Comparison of ENCODE assay signal across 14 mouse cellular contexts in genomic region chr16:12608259-12608658, GRCm38 (mm10).
DNase-seq lines count a peak whose midpoint lies in the region; ATAC-seq and TF ChIP-seq lines count a peak whose summit lies in the region.
"Had no signal": no experiment of that assay in that cellular context is flagged by ENCODE, and none has a peak within 500 bp of the region (broad histone marks: within the 10 kb centered on the region; RNA-seq: fewer than 3 reads in every experiment).

No protein-coding gene starts in this region.

- no peaks in the 10 kb centered on the region for H3K4me1 ChIP-seq in neural tube, embryonic 15.5 days
- H3K4me1 ChIP-seq in hindbrain, embryonic 12.5 days: no peaks in the 10 kb centered on the region

- no peak overlapping the region for H3K4me2 ChIP-seq in neural tube, embryonic 15.5 days
- no peak overlapping the region for H3K4me2 ChIP-seq in hindbrain, embryonic 12.5 days (replicated peaks)
- H3K4me2 ChIP-seq: liver, embryonic 11.5 days had no signal

- H3K36me3 ChIP-seq in neural tube, embryonic 15.5 days: no peaks in the 10 kb centered on the region
- H3K36me3 ChIP-seq in hindbrain, embryonic 12.5 days: no peaks in the 10 kb centered on the region

- WGBS in neural tube, embryonic 15.5 days: 66% methylated on average over 6 of the region's 6 CpGs
- 66% methylated on average over 6 of the region's 6 CpGs for WGBS in hindbrain, embryonic 12.5 days

- no peak for TF ChIP-seq CTCF in layer of hippocampus, adult 2 months (conservative IDR thresholded peaks at IDR 0.05)

- no peak overlapping the region for H3K27ac ChIP-seq in neural tube, embryonic 15.5 days (replicated peaks)
- H3K27ac ChIP-seq in layer of hippocampus, adult 2 months: no peak overlapping the region
- H3K27ac ChIP-seq in hindbrain, embryonic 12.5 days: no peak overlapping the region
- H3K27ac ChIP-seq: heart, adult 2 months had no signal

- H3K9me3 ChIP-seq in neural tube, embryonic 15.5 days (replicated peaks): no peaks in the 10 kb centered on the region
- H3K9me3 ChIP-seq in hindbrain, embryonic 12.5 days (replicated peaks): no peaks in the 10 kb centered on the region

- H3K27me3 ChIP-seq in neural tube, embryonic 15.5 days (replicated peaks): no peaks in the 10 kb centered on the region
- no peaks in the 10 kb centered on the region for H3K27me3 ChIP-seq in hindbrain, embryonic 12.5 days

- ATAC-seq in neural tube, embryonic 15.5 days (ENCODE audit: low FRiP score): no peak
- no peak for ATAC-seq in hindbrain, embryonic 12.5 days (ENCODE audit: low FRiP score)
- ATAC-seq: CD4-positive, CD25-positive, alpha-beta regulatory T cell, adult 4 months had no signal

- H3K4me3 ChIP-seq in neural tube, embryonic 15.5 days (replicated peaks): no peak overlapping the region
- H3K4me3 ChIP-seq in layer of hippocampus, adult 2 months: no peak overlapping the region
- no peak overlapping the region for H3K4me3 ChIP-seq in hindbrain, embryonic 12.5 days
- H3K4me3 ChIP-seq: heart, adult 2 months had no signal

- H3K9ac ChIP-seq in neural tube, embryonic 15.5 days (replicated peaks): no peak overlapping the region
- H3K9ac ChIP-seq in hindbrain, embryonic 12.5 days: no peak overlapping the region

- peak; percentile 17 for DNase-seq in kidney, adult 9 months
- no peak for DNase-seq in kidney, adult 11 months
- DNase-seq in neural tube, embryonic 10.5 days (ENCODE audit: extremely low spot score, low spot score): peak; percentile 15
- DNase-seq in embryo, embryonic 9.5 days (ENCODE audit: extremely low spot score): peak; percentile 37
- DNase-seq in spleen, adult 12 weeks (ENCODE audit: low spot score): no peak
- no peak for DNase-seq in layer of hippocampus, adult 2 months (ENCODE audit: low spot score in 2 of 2)
- DNase-seq: cerebellum, postnatal 10 days; heart, adult 2 months; heart, postnatal 36 days; right cerebral cortex, adult 18-20 months had no signal

Comparison
In these comparisons a context has a peak if more than half of its experiments do, and no peak if none do; other contexts are left out.
1. DNase-seq: peak in kidney, adult 9 months (single experiment), neural tube, embryonic 10.5 days (single experiment) and embryo, embryonic 9.5 days (single experiment); none in kidney, adult 11 months (single experiment), spleen, adult 12 weeks (single experiment) and layer of hippocampus, adult 2 months (0 of 2).